Mouse (Mus musculus) kidney, adult 10 weeks (tissue): ENCODE results near the gene Rnd1. TPM values are rescaled to one million over a fixed set of nuclear protein-coding genes. Genes with fewer than 3 reads are reported as not detected.

ENCODE experiments used
- polyA plus RNA-seq: library from polyadenylated mRNA; stranded (reverse); fragments of 350-450 nt; fragmentation: Illumina TruSeq; extraction: RNeasy Lipid Tissue Mini Kit (QIAGEN cat#74804); gene quantifications from one replicate; pipeline ENCODE4 v1.2.3, GENCODE M21; 2014; ENCODE audit warnings: low read depth, low replicate concordance

Gene Rnd1
- 0.40 TPM for polyA plus RNA-seq

DNA sequence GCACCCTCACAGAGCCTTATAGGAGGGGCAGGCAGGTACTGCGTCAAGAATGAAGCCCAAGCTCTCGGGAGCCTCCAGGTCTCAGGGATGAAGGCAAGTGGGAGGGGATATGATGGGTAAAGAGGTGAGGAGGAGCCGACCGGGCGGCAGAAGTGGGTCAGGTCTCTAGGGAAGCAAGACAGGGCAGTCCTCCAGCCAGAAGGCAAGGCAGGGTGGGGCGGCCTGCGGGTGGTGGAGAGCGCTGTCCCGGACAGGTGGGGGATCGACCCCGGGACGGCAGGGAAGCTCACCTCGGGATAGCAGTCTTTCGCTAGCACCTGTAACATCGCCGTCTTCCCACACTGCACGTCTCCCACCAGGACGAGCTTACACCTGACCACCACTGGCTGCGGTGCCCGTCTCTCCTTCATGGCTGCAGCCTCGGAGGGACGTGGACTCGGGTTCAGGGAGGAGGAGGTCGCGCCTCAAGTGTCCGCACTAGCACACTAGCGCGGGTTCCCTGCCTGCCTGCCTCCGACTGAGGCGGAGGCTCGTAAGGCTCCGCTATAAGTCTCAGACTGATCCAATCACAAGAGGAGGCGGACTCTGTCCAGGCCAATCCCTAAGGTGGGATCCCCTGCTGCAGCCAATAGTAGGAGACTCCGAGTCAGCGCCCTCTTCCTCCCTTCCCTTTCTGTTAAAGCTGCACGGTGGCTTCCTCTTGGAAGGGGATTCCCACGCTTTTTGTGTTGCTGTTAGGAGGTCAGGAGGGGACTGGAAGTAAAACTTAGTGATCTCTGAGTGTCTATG, at the start of gene Rnd1:
TSS of gene Rnd1 (minus strand) at position 522 of the 789 bp plus-strand sequence.

DNA sequence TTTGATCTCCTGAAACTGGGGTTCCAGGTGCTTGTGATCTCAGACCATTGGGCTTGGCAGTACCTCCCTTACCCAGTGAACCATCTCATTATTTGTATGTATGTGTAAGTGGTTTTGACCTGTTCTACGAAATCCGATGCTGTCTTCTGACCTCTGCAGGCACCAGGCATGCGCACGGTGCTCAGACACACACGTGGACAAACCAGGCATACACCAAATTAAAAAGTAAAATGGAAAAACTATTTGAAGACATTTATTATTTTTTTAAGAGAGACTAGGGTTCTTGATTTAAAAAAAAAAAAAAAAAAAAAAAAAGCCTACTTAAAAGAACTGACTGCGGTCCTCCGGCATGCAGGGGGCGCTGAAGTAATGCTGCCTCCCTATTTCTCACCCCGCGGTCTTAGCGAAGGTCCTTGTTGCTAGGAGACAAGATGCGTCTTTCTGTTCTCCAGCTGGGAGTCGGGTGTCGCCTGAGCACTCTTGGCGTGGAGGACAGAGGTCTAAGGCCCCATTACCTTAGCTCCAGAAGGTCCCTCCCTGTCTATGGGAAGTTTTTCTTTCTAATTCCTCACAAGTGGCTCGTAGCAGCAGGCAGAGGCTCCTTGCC, 30.6 kb upstream of the Rnd1 start, which contains the start of gene Ccdc65:
TSS of gene Ccdc65 (plus strand) at position 442 of the 607 bp plus-strand sequence.

DNA sequence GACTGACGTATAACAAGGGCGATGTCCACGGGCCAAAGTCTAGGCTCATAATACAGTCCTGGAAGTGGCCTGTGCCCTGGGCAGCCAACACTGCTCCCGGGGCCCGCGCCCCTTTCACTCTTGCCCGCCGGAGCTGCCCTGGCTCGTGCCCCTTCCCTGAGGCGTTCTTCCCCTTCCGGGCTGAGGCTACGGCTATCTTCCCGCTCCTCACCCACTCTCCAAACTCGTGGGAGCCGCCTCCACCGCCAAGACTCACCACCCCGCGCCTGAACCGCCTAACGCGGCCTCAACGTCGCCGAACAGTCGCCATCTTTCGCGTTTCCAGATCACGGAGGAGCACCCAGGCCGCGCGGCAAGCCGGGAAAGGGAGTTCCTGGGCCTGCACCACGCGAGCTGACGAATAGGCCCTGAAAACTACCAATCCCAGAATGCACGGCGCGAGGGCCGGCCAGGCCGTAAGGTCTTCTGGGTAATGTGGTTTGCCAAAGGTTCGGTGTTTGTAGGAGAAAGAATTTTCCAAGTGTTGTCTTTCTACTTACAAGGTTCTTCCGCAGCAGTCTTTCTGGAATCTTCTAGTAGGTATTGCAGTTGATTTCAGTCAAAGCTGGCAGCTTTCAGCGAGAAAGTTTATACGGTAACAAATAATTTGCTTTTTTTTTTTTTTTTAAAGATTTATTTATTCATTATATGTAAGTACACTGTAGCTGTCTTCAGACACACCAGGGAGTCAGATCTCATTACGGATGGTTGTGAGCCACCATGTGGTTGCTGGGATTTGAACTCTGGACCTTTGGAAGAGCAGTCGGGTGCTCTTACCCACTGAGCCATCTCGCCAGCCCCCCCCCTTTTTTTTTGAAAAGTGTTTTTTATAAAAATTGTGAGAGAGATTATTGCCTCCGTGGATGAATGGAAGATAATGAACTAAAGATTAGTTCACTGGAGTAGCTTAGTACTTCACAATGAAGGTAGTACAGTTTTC, 14.4 kb downstream of the Rnd1 start, which contains the start of gene Ddx23:
TSS of gene Ddx23 (minus strand) at position 328 of the 979 bp plus-strand sequence.

DNA sequence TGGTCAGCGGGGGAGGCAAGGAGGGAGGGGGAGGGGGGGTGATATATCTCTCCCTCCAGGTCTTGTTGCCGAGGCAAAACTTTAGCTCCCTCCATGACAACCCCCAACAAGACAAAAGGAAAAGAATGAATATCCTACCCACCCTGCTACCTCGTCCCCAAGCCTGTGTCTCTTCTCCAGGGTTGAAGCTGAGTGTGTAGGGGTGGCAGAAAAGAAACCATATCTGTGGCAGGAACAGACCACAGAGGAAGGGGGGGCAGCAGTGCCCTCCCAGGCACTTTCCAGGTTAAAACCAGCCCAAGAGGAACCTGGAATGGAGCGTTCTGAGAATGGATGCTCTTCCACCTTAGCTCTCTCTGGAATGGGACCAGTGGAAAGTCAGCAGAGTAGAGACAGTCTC, 46.7 kb downstream of the Rnd1 start, which contains the start of gene Cacnb3:
TSS of gene Cacnb3 (plus strand) at position 301 of the 400 bp plus-strand sequence.

Other genes starting within 250 kb of the Rnd1 start
- gene Olfr282, start 246.2 kb downstream of the Rnd1 start, polyA plus RNA-seq: not detected
- gene Olfr281, start 224.9 kb downstream of the Rnd1 start, polyA plus RNA-seq: not detected
- not detected for gene OR5BS1P, start 207.6 kb downstream of the Rnd1 start, polyA plus RNA-seq
- gene Lalba, start 194.7 kb downstream of the Rnd1 start, polyA plus RNA-seq: not detected
- gene Olfr279, start 185.1 kb downstream of the Rnd1 start, polyA plus RNA-seq: not detected
- gene Kansl2, start 143.2 kb downstream of the Rnd1 start, polyA plus RNA-seq: 29.9 TPM
- gene Ccnt1, start 106.5 kb downstream of the Rnd1 start, polyA plus RNA-seq: 41.7 TPM
- gene 4930415O20Rik, start 106.5 kb downstream of the Rnd1 start, polyA plus RNA-seq: not detected
- 7.5 TPM for gene Adcy6, start 67.4 kb downstream of the Rnd1 start, polyA plus RNA-seq
- 0.44 TPM for gene Cacnb3, start 46.6 kb downstream of the Rnd1 start, polyA plus RNA-seq
- gene Ddx23, start 14.6 kb downstream of the Rnd1 start, polyA plus RNA-seq: 2.1 TPM
- 0.69 TPM for gene Ccdc65, start 30.7 kb upstream of the Rnd1 start, polyA plus RNA-seq
- not detected for gene Fkbp11, start 50.7 kb upstream of the Rnd1 start, polyA plus RNA-seq
- gene Arf3, start 85.8 kb upstream of the Rnd1 start, polyA plus RNA-seq: 32.6 TPM
- gene Wnt10b, start 100.7 kb upstream of the Rnd1 start, polyA plus RNA-seq: not detected
- not detected for gene Wnt1, start 112.4 kb upstream of the Rnd1 start, polyA plus RNA-seq
- gene Ddn, start 132.0 kb upstream of the Rnd1 start, polyA plus RNA-seq: 2.7 TPM
- gene Prkag1, start 154.1 kb upstream of the Rnd1 start, polyA plus RNA-seq: 54.5 TPM
- 1.3 TPM for gene Kmt2d, start 193.7 kb upstream of the Rnd1 start, polyA plus RNA-seq
- gene Rhebl1, start 217.1 kb upstream of the Rnd1 start, polyA plus RNA-seq: 4.1 TPM
- 0.24 TPM for gene Dhh, start 221.1 kb upstream of the Rnd1 start, polyA plus RNA-seq
- gene Lmbr1l, start 240.8 kb upstream of the Rnd1 start, polyA plus RNA-seq: 4.0 TPM